Mouse (Mus musculus) lung, adult 2 months (tissue): ENCODE data around the gene Hs3st2.

Experiments
- CTCF ChIP-seq: fragments of 200-500 bp; IDR thresholded peaks from 2 replicates; pipeline ENCODE4 v1.5.1; 2011; ENCODE audit warnings: mild to moderate bottlenecking, low read length, control low read depth; ENCODE audit not compliant: insufficient read depth
- POLR2A ChIP-seq: fragments of 200-500 bp; IDR thresholded peaks from 2 replicates; pipeline ENCODE4 v1.6.1; 2011; ENCODE audit warnings: low read depth, mild to moderate bottlenecking, control low read depth, low read length, borderline replicate concordance; ENCODE audit errors: extremely low read depth

- TF ChIP-seq CTCF: no peak
- TF ChIP-seq POLR2A: no peak
Measured at GRCm38 (mm10) chr7:121529023-121529422, 137.4 kb downstream of the Hs3st2 start.
